Mouse (Mus musculus) E14TG2a.4 (cell line): Measurements from ENCODE around the gene Nr3c2.

Experiments used
- CTCF ChIP-seq: conservative IDR thresholded peaks from 2 replicates; pipeline ENCODE4 v1.5.1; 2014; ENCODE audit warnings: low read length
- POU5F1 ChIP-seq: IDR thresholded peaks from 2 replicates; pipeline ENCODE4 v1.6.1; 2014; ENCODE audit warnings: low read length, borderline replicate concordance

- TF ChIP-seq CTCF (no peak), POU5F1 (no peak)
Measured at GRCm38 (mm10) chr8:77114769-77115168, 215.5 kb downstream of the Nr3c2 start.
